Mouse (Mus musculus): ENCODE measurements around the gene Hs6st2.

Hs6st2 gene

GRCm38 (mm10) chrX:51343595-51343994 is 338.1 kb downstream of the Hs6st2 start:
- DNase-seq (ENCODE audit: low read depth), result no peak
